Mouse (Mus musculus) effector memory CD4-positive, alpha-beta T cell, adult 7 months (primary cell): ENCODE measurements around the gene Clec16a. TPM values are rescaled to one million over a fixed set of nuclear protein-coding genes. Genes with fewer than 3 reads are reported as not detected.

Experiments
- polyA plus RNA-seq: library from polyadenylated mRNA; unstranded; fragments of 100-300 nt; shearing (Covaris generic); gene quantifications from one replicate; pipeline ENCODE4 v1.2.1, GENCODE M21; 2017

Clec16a gene
- 15.5 TPM for polyA plus RNA-seq

DNA sequence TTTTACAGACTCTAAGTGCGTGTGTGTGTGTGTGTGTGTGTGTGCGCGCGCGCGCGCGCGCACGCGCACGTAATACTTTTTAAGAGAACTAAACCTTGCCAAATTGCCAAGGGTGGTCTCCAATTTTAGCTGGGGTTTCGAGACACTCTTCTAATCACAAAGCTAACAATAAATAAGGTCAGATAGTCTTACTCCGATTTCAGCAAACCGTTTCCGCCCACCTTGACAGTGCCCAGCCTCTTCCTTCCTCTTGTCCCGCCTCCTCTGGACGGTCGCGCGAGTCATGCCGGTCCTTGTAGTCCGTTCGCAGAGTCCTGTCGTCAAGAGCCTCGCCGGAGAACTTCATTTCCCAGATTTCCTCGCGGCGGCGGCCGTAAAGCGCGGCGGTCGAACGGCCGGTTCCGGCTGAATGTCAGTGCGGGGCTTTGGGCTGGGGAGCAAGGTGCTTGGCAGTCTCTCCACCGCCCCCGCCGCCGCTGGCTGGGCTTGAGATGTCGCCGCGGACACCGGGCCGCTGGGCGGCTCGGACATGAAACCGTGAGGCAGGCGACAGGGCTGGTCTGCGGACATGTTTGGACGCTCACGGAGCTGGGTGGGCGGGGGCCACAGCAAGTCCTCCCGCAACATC lies at the start of gene Clec16a:
TSS of gene Clec16a (plus strand) at position 345 of the 628 bp plus-strand sequence.

GRCm38 (mm10) chr16:10542698-10543365 lies 2.3 kb upstream of the Clec16a start, which contains the start of gene Dexi:
Dexi (minus strand) TSS chr16:10543054.

DNA sequence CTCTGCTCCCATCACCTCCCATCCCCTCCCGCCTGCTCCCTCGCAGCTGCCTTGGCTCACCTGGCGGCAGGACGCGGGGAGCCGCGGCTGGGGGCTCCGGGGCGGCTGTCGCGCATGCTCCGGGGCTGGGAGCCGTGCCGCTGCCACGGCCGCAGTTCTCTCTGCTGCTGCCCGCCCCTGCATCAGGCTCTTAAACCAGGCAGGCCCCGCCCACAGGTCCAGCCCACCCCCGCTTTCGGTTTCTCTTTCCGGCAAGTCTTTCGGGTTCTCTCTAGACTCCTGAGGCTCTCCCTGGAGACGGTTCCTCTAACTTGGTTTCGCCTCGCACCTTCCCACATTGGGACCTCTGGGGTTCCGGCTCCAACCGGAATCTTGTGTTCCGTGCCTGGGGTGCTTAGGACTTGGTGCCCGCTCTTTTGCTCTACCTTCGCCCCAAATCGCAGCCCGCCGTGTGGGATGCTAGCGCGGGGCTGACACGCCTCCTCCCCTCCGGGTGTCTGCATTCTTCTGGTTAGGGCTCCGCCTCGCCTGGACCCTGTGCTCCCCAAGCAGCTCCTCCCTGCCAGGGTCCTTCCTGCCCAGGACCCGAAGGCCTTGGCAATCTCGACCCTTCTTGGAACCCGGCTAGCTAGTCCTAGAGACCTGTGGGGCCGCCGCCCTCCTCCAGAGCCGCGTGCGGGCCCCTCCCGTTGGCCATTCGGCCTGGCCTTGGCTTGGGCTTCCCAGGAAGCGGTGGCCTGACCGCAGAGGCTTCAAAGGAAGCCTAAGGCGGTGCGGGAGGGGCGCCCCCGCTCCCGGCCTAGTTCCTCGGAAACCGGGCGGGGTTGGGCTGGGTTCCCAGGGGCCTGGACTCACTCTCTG lies 240.5 kb downstream of the Clec16a start, which contains the start of gene Socs1:
TSS of gene Socs1 (minus strand) at position 166 of the 861 bp plus-strand sequence.

DNA sequence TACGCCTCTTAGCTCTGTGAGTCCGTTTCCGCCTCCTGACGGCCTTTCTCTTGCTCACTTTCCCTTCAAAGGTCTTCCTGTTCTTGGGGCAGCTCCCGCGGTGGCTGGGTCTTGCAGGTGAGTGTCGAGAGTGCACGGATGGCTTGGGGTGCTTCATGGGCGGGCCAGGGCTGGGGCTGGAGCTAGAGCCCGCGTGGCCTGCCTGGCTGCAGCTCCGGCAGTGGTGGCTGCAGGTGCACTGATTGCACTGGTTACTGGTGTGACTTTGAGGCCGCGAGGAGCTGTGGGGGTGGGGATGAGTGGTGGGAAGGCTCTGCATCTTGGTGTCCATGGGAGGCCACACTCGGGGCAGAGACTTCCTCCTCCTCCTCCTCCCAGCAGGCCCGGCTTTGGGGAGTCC lies 243.1 kb downstream of the Clec16a start, which contains the start of gene Tnp2:
TSS of gene Tnp2 (minus strand) at position 390 of the 400 bp plus-strand sequence.

DNA sequence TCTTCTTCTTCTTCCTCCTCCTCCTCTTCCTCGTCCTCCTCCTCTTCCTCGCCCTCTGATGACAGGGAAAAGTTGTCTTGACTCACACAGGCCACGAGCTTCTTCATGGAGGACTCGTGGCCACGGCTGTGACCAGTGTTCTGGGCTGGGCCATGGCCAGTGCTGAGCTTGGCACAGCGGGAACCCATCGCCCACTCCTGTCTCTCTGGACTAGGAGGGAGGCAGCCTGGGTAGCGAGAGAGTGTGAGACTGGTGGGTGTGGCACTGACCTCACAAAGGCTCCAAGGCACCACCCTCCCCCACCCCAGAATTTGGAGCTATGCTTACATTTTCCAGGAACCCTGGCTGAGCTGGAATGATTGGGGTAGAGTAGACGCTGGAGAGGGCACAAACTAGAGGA lies 245.6 kb downstream of the Clec16a start, which contains the start of gene Prm3:
TSS of gene Prm3 (minus strand) at position 213 of the 400 bp plus-strand sequence.

Other genes with a start within 250 kb of the Clec16a start
- gene Emp2, start 231.4 kb upstream of the Clec16a start, polyA plus RNA-seq = not detected
- gene Tekt5, start 149.8 kb upstream of the Clec16a start, polyA plus RNA-seq = not detected
- gene Nubp1, start 133.4 kb upstream of the Clec16a start, polyA plus RNA-seq = 71.6 TPM
- 4.1 TPM for gene Tvp23a, start 98.0 kb upstream of the Clec16a start, polyA plus RNA-seq
- gene Ciita, start 65.3 kb upstream of the Clec16a start, polyA plus RNA-seq = 0.46 TPM
- 13.1 TPM for gene Dexi, start 2.3 kb upstream of the Clec16a start, polyA plus RNA-seq
- gene Socs1, start 240.2 kb downstream of the Clec16a start, polyA plus RNA-seq = 47.4 TPM
- 0.98 TPM for gene Tnp2, start 243.3 kb downstream of the Clec16a start, polyA plus RNA-seq
- not detected for gene Prm3, start 245.6 kb downstream of the Clec16a start, polyA plus RNA-seq